Comparison of ENCODE assay signal across 7 mouse cellular contexts in the genomic region with DNA sequence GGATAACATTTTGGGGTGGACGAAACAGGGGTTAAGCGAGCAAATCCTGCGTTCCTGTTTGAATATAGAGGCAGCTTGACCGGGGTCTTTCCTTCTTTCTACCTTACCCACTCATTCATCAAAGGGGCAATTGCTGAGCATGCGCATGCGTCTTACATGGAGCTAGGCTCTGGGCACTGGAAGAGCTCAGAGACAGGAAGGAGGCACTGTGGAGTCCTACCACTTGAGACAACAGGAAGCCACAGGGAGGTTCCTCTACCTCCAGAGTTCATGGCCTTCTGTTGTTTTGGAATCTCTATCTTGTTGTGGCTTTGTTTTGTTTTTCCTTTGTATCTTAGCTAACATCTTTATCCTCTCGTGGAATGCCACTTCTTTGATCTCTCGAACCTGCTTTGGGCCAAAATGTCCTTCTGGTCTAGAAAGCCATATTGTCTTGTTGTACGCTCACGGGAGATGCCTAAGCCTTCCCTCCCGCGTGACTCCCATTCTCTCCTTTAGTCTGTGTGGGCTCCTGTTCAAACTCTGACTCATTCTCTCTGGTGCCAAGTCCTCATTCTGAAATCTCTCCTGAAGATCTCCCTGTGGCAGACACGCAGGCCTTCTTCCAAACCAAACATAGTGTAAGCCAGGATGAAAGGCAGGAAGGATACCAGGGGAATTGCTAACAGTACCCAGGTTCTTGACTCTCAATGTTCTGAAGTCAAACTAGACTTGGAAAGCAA.
DNase-seq lines count a peak whose midpoint lies in the region; ATAC-seq lines count a peak whose summit lies in the region.

No protein-coding gene starts in this region.

- DNase-seq in right cerebral cortex, adult 18-20 months = peak; percentile 73
- no peak for DNase-seq in right cerebral cortex, postnatal 4 days
- peak; percentile 62 for DNase-seq in cerebellum, adult 11-12 months
- DNase-seq in heart, adult 9 months (ENCODE audit: low spot score in 2 of 2) = peak; percentile 84 to 85
- DNase-seq in lung, postnatal 14 days = peak; percentile 78

- ATAC-seq in monocyte, adult 5-6 weeks (replicated peaks; ENCODE audit: insufficient number of reproducible peaks, low FRiP score, low TSS enrichment, poor library complexity, severe bottlenecking) = no peak
- no peak for ATAC-seq in inflammation-experienced regulatory T-cells, adult 6 months
